Mouse (Mus musculus) c-Kit-positive CD71-positive TER-119-positive erythroid progenitor cells, embryonic 14.5 days (primary cell): ENCODE results near the gene H2afj.
A peak's percentile ranks its signal among the peaks of the same experiment; 100 is the strongest.

Experiments
- DNase-seq: peaks from one replicate; pipeline ENCODE4 v3.0.0-alpha.2; 2013; ENCODE audit warnings: low spot score

Gene H2afj

GRCm38 (mm10) chr6:136847790-136848189, 39.7 kb downstream of the H2afj start:
- no peak for DNase-seq

- no peak for DNase-seq
Observed at GRCm38 (mm10) chr6:136848399-136848798, 40.4 kb downstream of the H2afj start.

- no peak for DNase-seq
Observed at GRCm38 (mm10) chr6:136848971-136849370, 40.9 kb downstream of the H2afj start.

- DNase-seq: no peak
Observed at GRCm38 (mm10) chr6:136850267-136850666, 42.2 kb downstream of the H2afj start.

GRCm38 (mm10) chr6:136852348-136852747, 44.3 kb downstream of the H2afj start:
- DNase-seq: no peak

GRCm38 (mm10) chr6:136852762-136853161, 44.7 kb downstream of the H2afj start:
- DNase-seq: no peak

GRCm38 (mm10) chr6:136854361-136854781, 46.3 kb downstream of the H2afj start:
- DNase-seq: no peak

GRCm38 (mm10) chr6:136855183-136855582, 47.1 kb downstream of the H2afj start:
- DNase-seq: no peak

GRCm38 (mm10) chr6:136856071-136856636, 48.1 kb downstream of the H2afj start:
- peak; percentile 76 for DNase-seq

- peak; percentile 94 for DNase-seq
Observed at GRCm38 (mm10) chr6:136857186-136857872, 49.3 kb downstream of the H2afj start, which contains the start of gene Art4. Gene Art4, minus strand, starts transcription at chr6:136857733.

- DNase-seq: no peak
Observed at GRCm38 (mm10) chr6:136857873-136858260, 49.8 kb downstream of the H2afj start.

GRCm38 (mm10) chr6:136858420-136858819, 50.4 kb downstream of the H2afj start:
- no peak for DNase-seq
